Mouse (Mus musculus) cerebellum, adult 18-20 months (tissue): ENCODE data around the gene Ccdc33.

Source experiments
- DNase-seq, 2 experiments: peaks; one replicate each; pipeline ENCODE4 v3.0.0; 2021

Ccdc33 gene

DNA sequence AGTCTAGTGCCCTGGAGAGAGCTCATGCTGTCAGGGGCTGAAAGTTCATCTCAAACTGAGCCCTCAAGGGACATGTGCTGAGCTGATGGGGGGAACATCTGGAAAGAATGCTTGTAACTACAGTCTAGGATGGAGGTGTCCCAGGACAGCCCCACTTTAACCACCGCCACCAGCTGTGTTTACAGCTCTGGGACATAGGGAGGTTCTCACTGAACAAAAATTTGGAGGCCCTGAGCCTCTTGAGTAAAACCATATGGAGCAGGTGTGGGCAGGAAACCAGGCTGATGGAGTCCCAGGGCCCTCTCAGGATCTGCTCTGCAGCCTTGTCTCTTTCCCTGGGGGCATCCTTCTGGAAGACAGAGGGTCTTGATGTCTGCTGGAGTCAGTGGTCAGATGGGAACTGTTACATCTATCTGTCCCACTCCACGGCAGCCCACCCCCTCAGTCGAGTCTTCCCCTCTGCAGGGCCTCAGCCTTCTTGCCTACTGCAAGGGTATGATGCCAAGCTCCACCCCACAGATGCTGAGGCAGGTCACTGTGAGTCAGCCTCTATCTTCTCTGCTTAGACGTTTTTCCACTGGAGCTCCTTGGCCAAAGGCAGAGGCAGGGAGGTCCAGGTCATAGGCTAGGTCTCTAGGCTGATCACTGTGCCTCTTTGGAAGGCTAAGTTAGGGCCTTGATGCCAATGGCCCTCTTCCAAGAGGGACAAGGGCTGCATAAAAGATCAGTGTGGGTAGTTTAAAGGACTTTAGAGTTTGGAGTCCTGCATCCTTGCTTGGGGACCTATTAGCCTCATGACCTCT lies 26.8 kb downstream of the Ccdc33 start:
- DNase-seq = no peak

DNA sequence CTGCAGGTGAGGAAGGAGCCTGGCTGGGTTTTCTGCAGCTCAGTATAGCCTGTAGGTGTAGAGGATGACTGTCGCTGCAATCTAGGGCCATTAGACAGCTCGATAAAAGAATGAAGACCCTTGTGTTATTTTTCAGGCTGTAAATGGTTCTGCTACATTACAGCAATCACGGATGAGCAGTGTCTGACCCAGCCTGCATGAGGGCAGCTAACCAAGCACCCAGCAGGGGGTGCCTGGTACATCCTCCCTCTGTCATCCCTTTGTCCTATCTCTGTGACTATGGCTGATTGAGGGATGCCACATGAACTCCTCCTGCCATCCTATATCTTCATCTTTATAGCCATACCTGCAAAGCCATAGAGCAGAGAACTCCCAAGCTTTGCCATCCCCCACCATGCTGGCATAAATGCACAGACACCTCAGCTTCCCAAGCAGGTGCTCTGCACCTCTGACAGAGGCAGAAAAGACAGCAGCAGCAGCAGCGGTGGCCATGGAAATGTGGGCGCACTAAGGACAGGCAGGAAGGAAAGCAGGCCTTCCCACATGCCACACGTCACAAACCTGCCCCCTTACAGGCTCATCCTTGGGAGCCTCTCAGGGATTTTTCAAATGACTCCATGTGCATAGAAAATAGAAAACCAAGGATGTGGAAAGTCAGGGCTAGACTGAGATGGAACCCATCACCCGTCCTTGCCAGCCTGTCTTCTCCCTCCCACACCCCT lies 31.2 kb downstream of the Ccdc33 start:
- peak in 1 of 2 experiments; percentile 38 for DNase-seq

DNA sequence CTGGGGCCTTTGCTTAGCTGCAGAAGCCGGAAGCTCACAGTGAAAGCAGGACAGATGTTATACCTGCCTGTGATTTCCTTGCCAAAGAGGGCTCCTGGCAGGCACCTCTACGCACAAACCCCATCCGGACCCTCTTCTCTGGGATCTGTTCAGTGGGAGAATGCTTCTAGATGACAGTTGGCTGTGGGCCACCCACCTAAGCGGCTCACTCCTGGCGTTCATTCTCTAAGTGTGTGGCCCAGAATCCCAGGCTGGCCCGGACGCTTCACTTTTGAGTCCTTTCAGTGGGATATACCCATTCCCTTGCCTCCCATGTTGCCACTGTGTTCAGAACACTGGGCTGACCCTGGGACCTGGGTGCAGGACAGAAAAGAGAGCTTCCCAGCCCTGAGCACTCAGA lies 31.8 kb downstream of the Ccdc33 start:
- no peak for DNase-seq

DNA sequence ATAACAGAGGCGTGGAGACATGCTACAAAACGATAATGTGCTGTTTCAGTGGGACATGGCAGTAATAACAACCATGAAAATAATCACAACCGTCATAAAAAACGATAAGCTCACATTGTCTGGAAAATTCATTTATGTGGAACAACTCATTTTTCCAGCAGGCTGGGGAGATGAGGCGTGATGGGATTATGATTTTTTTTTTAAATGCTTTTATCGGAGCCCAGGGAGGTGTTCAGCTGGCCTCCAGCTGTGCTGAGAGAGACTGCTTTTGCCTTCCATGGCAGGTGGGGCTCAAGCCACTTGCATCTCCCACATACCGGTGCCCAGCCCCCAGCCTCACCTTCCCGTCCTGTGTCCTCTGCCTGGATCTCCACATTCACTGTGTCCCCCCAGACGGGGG lies 32.4 kb downstream of the Ccdc33 start:
- no peak for DNase-seq

DNA sequence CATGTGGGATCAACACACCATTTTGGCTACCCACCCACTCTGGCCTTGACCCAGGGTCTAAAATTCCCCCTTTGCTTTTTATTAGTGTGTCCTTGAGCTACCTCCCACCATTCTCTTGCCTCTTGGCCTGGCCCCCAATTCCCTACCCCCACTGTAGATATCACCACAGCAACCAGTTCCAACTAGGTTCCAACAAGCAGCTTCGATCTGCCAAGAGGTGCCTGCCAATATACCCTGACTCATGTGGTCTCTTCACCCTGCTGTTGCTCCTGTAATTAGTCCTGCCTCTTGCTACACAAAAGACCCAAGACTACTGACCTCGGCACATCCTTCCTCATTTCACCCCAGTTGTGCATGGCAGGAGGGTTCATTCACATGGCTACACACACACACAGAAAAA lies 33.5 kb downstream of the Ccdc33 start:
- DNase-seq = no peak

DNA sequence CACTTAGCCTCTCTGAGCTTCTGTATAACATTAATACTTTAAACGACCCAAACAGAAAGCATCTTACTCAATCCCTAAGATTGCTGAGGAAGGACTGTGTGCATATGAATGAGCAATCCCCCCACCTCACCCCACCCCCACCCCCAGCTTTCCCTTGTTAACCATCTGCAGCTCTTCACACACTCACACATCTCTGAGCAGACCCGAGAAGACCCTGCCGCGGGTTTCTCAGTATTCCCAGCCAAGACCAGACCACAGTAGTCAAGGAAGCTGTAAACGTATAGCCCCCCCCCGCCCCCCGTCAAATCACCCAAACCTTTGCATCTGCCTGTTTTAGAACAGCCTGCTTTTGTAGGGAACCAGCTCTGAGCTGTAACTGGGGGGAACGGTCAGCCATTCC lies 34.0 kb downstream of the Ccdc33 start:
- DNase-seq = no peak

DNA sequence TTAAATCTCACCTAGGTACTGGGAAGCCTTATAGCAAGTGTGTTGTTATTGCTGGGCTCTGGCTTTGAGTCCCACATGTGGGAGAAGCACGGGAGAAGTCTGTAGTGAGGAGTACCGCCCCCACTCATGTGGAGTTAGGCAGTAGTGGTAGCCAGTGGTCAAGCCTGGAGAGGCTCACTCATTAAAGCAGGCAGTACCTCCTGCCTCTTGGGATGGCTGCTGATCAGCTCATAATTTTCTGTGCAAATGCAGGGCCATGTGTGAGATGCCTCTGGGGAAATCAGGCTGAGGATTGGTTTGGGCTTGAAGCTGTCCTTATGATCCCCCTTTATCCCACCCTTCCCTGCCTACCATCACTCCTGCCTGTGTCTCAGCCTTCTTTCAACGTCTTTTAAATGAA lies 44.1 kb downstream of the Ccdc33 start:
- DNase-seq = no peak

DNA sequence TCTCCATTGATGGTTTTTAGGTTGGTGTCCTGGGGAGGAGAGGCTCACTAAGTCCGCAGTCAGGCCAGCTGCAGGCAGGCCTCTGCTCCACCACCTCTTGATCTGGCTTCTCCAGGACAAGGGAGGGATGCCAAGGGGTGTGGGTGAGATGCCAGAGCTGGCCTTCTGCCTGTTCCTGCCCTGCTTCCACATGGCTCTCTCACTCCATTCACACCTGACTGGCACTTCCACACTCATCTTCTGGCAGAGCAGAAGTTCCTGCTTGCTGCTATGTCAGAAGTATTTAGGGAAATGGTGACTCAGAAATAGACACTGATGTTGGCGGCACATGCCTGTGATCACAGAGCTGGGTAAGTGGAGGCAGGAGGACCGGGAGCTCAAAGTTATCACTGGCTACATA lies 51.1 kb downstream of the Ccdc33 start:
- peak; percentile 77 to 78 for DNase-seq

DNA sequence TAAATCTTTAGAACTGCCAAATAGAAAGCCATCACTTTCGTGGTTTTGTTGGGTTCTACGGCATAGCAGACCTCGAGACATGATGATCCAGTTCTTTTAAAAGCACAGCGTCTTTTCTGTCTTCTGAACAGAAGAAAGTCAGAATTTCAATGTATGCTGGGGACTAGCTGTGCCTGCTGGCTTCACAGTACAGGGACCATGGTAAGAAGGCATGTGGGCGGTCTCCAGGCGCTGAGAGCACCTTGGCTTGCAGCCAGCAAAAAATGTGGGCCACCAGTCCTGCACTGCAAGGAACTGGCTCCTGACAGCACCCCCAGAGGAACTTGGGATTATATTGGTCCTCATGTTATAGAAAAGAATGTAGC lies 51.9 kb downstream of the Ccdc33 start:
- peak; percentile 29 to 33 for DNase-seq

DNA sequence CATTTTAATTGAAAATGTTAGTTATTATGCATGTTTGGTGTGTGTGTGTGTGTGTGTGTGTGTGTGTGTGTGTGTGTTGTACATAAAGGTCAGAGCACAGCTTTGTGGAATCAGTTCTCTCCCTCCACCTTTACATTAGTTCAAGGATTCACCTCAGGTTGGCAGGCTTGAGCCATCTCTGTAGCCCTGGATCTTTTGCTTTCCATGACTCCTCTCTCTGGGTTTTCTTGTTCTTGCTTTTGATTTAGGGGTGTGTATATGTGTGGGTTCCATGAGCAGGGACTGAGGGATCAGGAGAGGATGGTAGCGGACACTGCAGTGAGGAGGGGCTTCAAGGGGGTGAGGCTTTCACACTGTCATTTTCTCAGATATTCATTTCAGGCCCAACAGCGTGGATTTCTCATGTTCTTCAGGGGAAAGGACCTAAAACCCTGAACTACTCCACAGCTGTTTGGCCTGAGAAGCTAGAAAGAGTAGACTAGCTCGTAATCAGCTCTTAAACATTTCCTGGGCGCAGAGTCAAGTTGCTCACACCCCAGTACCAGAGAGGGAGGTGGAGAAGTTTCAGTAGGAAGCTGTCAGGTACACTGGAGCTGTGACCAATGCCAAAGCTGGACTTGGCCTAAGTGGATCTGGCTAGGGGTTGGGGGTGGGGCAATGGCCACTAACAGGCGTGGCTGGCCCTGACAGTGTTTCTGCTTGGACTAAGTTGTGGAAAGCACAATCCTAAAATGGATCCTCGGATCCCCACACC lies 52.5 kb downstream of the Ccdc33 start:
- DNase-seq = no peak

DNA sequence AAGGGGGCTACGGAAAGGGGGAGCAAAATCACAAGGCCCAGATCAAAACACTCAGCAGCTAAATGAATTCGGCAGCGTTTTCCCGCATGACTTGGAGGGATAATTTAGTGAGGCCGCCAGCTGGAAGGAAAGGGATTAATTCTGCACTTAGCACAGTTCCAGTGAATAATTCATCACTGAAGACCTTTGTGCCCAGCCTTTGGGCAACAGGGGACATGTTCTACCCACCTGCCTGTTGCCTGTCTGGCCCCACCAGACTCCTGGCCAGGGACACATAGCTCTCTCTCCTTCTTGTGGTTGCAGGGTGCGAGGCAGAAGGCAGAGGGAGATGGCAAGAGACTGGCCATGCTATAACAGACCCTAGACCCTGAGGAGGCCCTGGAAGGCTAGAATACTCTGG lies 53.1 kb downstream of the Ccdc33 start:
- DNase-seq = no peak

DNA sequence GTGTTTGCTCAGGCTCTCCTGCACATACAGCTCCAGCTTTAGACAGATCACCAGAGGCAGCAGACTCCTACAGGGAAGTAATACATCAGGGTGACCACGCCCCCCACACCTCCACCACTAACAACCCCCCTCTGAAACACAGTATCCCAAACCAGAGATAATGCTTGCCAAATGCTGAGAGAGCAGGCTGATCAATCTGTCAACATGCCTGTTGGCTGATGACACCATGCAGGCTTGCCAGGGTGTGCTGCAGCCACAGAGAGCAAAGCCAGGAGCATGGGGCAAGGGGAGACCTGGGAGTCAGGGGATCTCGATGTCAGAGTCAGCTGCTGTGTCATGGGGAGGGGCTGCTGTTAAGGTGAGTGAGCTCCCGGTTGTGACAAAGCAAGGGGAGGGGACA lies 55.1 kb downstream of the Ccdc33 start, which contains the start of gene Stra6:
Gene Stra6 (plus strand): TSS at position 258 of the 400 bp plus-strand sequence.
- DNase-seq = no peak

DNA sequence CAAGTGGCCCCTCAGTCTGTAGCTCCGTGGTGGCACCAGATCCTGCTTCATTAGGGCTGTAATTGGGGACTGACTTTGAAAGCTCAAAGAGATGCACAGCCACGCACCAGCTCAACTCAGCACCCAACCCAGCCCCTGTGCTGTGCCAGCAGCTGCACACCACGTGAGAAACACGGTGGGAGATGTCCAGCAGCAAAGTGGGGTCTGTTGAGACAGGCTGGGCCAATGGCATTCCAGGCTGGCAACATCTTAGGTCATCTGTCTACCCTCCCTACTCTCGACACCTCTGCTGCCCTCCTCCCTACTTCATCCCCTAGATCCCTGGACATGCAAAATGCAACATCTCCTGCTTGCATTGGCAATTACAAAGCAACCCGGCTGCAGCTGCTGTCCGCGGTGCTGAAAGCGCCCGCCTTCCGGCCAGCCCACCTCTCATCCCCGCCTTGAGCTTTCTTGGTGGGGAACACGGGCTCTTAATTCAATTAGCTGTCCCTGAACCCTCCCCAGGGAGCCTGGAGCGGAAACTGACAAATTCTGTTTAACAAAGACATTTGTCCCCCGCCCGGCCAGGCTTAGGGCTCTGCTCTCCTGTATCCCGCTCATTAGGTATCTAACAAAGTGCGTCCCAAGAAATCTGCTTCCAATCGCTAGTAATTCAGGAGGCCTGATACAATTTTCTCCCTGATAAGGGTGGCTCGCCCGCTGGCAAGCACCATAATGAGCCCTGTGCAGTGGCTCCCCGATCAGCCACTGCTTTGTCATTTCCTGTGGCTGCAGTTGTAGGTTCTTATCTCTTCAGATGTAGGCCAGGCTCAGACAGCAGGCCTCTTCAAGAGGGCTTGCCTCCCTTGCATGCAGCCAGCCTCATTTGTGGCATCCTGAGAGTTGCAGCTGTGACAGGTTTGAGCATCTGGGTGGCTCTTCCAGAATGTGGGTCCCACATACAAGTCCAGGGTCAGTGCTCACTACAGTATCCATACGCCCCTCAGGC lies 57.7 kb downstream of the Ccdc33 start:
- no peak for DNase-seq

DNA sequence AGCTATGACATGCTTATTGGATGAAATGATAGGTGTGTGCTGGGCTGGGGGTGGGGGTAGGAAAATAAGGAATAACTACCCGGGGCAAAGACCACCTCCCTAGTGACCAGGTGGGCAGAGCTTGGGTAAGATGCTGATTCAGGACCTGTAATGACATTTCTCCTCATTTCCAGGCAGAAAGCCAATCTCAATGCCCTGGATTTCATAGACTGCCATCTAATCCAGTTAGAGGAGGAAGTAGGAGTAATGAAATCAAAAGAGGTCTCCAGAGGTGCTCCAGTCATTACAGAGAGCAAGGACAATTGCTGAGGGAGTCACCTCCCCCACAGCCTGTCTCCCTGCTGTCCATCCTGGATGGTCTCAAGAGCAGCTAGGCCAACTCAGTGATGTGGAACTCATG lies 58.7 kb downstream of the Ccdc33 start:
- DNase-seq = no peak

DNA sequence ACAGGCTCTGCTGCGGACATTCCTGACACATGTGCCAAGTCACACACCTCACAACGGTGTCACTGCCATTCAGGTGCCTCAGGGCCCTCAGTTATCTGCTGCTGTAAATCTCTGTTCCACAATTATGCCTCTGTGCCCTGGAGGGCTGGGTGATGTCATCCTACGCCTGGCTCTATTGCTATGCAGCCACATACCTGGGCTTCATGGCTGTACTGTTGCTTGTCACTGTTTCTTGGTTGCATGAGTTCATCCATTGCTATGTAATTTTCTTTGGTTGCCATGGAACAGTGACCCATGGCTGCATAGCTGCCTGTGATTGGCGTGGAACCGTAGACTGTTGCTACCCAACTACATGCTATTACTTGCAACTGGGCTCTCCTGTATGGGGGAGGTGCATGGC lies 63.0 kb downstream of the Ccdc33 start:
- DNase-seq = no peak

DNA sequence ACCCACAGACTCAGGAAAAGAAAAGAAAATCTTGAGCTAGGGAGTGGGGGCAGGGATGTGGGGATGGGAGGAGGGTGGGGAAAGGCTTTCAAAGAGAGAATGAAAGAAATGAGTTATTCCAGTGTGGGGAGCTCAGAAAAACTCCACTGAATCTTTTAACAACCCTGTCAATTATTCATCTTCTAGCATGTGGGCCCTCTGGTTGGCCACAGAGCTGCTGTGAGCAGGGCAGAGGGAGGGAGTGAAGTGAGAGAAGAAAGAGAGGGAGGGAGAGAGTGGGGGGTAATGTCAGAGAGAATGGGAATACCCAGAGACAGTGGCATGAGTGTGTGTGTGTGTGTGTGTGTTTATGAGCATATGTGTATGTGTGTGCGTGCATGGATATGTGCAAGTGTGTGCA lies 64.6 kb downstream of the Ccdc33 start:
- DNase-seq = no peak

DNA sequence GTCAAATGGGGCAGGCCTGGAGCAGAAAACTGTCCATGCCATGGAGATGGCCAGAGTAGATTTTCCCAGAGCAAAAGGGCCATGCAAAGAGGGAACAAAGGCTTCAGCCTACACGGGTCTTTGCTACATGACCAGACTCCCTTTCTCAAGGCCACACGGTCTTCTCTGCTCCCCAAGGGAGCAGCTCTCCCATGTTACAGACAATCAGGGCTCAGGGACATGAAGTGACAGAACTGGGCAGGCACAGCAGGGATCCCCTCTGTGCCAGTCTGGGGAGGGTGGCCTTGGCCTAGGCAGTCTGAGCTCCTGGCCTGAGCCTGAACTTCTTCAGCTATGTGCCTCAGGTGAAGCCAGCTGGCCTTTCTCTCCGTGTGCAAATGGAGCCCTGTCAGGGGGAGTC lies 65.1 kb downstream of the Ccdc33 start:
- peak in 1 of 2 experiments; percentile 17 for DNase-seq

DNA sequence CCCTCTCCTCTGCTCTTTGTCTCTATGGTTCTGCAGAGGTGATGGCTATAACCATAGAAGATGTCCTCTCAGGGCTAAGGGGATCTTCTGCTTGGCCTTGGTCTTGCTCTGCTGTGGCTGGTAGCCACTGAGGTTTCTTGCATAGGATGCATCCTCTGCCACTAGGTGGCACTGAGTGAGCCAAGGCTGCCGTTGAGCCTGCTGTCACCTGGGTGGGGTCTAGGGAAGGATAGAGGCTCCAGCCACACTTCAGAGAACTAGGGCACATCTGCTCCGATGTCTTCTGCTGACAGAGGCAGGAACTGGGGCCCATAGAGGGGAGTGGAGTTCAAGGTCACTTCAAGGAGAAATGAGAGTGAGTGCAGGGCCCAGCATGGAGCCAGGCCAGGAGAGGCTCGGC lies 65.5 kb downstream of the Ccdc33 start:
- peak; percentile 73 to 75 for DNase-seq

DNA sequence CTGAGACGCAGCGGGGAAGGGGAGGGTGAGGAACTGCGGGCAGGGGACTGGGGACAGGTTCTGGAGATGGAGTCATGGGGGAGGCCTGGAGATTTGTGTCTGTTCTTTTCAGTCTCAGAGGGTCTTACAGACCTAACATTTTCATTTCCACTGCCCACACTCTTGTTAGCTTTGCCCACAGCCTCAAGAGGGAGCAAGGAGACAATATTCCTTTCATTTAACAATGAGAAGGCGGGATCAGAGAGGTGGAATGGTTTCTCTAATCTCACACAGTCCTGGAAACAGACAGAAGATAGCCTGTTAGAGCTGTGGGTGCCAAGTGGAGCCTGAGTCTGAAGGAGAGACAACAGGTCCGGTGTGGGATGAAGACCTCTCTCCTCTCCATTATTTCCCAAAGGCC lies 66.7 kb downstream of the Ccdc33 start:
- DNase-seq = no peak

DNA sequence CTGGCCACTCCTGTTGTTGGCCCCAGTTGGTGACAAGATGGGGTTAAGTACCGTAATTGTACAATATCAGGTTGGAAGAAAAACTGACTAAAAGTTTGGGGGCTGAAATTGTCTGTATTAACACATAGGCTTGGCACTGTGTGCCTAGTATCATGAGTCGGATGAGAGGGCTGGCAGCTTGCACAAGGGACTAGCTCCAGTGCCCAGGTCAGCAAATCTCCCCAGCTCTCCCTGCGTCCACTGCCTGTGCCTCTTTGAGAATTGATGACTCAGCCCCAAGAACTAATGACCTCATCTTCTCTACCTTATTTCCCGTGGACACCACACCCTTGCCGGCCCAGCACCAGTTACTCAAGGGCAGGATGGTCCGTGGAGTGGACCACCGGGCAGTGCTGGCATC lies 68.8 kb downstream of the Ccdc33 start:
- DNase-seq = no peak

DNA sequence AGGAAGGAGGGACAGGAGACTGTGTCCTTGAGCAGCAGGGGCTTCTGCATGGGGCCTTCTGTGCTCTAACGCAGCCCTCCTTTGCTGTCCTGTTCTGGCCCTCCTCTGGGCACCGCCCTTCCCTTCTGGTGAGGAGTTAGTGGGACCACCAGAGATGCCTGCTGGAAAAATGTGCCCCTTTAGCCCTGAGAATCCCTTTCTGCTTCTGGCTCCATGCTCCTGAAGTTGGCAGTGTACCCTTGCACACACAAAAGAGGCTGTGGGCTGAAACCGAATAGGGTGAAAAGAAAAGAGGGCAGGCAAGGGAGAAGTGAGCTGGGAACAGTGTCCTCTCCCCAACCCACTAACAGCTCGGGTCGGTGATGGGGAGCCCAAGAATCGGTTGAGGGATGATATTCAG lies 69.4 kb downstream of the Ccdc33 start:
- no peak for DNase-seq

DNA sequence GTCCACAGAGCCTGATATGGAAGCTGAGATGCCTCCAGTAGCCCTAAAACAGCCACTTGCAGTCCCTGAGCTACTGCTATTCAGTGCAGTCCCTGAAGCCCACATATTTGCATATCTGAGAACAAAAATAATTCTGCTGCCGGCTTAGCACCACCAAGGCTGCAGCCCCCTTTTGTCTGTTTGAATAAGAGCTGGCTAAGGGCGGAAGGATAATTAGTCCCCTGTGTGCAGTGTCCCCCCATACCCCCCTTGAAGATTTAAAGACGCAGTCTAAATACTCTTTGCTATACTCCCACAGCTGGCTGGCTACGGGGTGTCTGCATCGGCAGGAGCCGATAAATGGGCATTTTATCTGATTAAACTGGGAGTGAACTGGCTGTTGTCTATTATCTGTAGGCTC lies 70.0 kb downstream of the Ccdc33 start:
- no peak for DNase-seq

DNA sequence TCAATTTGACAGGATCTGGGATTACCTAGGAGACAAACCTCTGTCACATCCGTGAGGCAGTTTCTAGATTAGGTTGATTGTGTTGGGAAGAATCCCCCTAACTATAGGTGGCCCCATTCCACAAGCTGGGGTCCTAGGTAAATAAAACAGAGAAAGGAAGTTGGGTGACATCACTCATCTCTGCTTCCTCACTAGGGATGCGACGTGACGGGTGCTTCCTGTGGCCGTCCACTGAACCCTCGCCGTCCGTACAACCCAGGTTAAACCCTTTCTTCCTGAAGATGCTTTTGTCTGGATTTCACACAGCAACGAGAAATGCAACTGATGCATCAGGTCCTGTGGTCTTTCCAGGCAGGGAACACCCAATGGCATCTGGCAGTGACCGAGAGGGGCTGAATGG lies 71.6 kb downstream of the Ccdc33 start:
- DNase-seq = no peak
